Mouse (Mus musculus) forebrain, embryonic 13.5 days (tissue): ENCODE measurements around the gene Kalrn. TPM values are rescaled to one million over a fixed set of nuclear protein-coding genes. Genes with fewer than 3 reads are reported as not detected.

Experiments used
- ATAC-seq: fragments of 200-750 bp; cut with Nextera tagmentation; 2 replicates; pipeline ENCODE4 v1.8.0; 2017
- H3K27ac ChIP-seq: fragments of 300-500 bp; sonication (generic); 2 replicates; pipeline ENCODE4 v1.5.1; 2015; ENCODE audit warnings: inconsistent platforms, mild to moderate bottlenecking, moderate library complexity
- H3K27me3 ChIP-seq: fragments of 300-500 bp; sonication (generic); 2 replicates; pipeline ENCODE4 v1.6.1; 2015; ENCODE audit warnings: mild to moderate bottlenecking, inconsistent platforms
- H3K36me3 ChIP-seq: fragments of 300-500 bp; sonication (generic); 2 replicates; pipeline ENCODE4 v1.6.1; 2015; ENCODE audit warnings: mild to moderate bottlenecking, inconsistent platforms; ENCODE audit not compliant: poor library complexity, severe bottlenecking
- H3K4me1 ChIP-seq: fragments of 300-500 bp; sonication (generic); 2 replicates; pipeline ENCODE4 v1.6.1; 2015; ENCODE audit warnings: inconsistent platforms
- H3K4me2 ChIP-seq: fragments of 300-500 bp; sonication (generic); 2 replicates; pipeline ENCODE4 v1.6.1; 2015; ENCODE audit warnings: inconsistent platforms, mild to moderate bottlenecking, moderate library complexity
- H3K4me3 ChIP-seq: fragments of 300-500 bp; sonication (generic); 2 replicates; pipeline ENCODE4 v1.5.1; 2015; ENCODE audit warnings: mild to moderate bottlenecking, inconsistent platforms
- H3K9ac ChIP-seq: fragments of 300-500 bp; sonication (generic); 2 replicates; pipeline ENCODE4 v1.6.1; 2015; ENCODE audit warnings: mild to moderate bottlenecking, inconsistent platforms
- H3K9me3 ChIP-seq: fragments of 300-500 bp; sonication (generic); replicated peaks from 2 replicates; pipeline ENCODE4 v1.6.1; 2016; ENCODE audit warnings: inconsistent platforms
- WGBS: fragments of 180-500 bp; shearing (Covaris S2); methylation state at CpG from one replicate; pipeline ENCODE4 v1.1.7; 2015; 5-methylcytosine and 5-hydroxymethylcytosine counted together
- polyA plus RNA-seq: library from polyadenylated mRNA; unstranded; fragments of >200 nt; fragmentation: Nextera tagmentation; extraction: Ambion mirVana; gene quantifications from 2 replicates; pipeline ENCODE4 v1.2.1, GENCODE M21; 2015

Gene Kalrn
- polyA plus RNA-seq, 1 experiment from 2014 or later: 31.5 TPM

DNA sequence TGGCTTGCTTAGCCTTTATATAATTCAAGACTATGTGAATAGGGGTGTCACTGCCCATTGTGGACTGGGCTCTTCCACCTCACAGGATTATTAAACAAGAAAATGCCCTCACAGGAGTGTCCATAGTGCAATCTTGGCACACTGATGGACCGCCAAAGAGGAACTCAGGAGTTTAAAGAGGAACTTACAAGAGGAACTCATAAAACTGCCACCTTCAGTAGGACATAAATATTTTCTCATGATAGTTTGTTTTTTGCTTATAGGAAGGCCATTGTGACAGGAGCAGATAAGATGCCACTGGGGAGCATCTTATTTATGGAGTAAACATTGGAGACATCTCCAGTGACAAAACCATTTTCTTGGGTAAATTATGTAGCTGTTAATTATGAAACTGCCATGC, 618.5 kb downstream of the Kalrn start:
- Histone ChIP-seq H3K9ac (no peak overlapping the region), H3K4me2 (no peak overlapping the region), H3K4me3 (no peak overlapping the region), H3K27me3 (no peaks in the 10 kb centered on the region), H3K27ac (no peak overlapping the region), H3K9me3 (no peaks in the 10 kb centered on the region), H3K36me3 (peaks cover 74% of the 10 kb centered on the region), H3K4me1 (no peaks in the 10 kb centered on the region)
- ATAC-seq: no peak
- WGBS: 88% methylated on average over 1 of the region's 1 CpGs

DNA sequence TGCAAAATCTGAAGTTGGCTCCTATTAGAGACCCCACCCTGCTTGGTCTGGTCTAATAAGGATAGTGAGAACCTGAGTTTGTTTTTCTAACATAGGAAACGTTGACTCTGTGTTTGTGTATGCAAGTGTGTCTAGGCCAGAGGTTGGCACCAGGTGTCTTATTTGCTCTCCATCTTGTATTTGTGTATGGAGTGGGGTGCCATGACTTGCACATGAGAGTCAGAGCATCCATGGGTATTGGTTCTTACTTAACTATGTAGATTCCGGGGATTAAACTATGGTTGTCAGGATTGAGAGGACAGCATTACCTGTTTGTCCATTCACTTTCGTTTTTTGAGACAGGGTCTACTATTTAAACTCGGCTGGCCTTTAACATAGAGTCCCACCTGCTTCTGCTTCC, 620.3 kb downstream of the Kalrn start:
- Histone ChIP-seq H3K27me3 (no peaks in the 10 kb centered on the region), H3K36me3 (peaks cover 56% of the 10 kb centered on the region), H3K27ac (no peak overlapping the region), H3K4me3 (no peak overlapping the region), H3K4me2 (no peak overlapping the region), H3K9me3 (no peaks in the 10 kb centered on the region), H3K4me1 (no peaks in the 10 kb centered on the region), H3K9ac (no peak overlapping the region)
- ATAC-seq: no peak
- WGBS: 91% methylated on average over 4 of the region's 4 CpGs

DNA sequence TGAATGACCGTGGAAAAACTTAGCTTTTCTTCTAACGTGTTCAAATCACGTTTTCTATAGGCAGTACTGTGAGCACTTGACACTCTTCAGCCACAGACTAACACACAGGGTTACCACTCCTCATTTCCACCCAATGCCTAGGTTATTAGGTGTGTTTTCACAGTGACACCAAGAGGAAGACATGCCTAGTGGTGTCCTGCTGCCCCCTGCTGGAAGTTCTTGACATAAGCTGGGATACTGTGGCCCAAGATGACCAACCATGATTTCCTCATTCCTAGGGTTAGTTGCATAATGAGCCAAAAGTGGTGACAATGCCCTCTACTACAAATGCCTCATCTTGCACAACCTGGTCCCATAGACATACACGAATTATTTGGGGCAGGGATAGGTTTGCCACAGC, 622.5 kb downstream of the Kalrn start:
- H3K9me3 ChIP-seq: no peaks in the 10 kb centered on the region
- no peak overlapping the region for H3K27ac ChIP-seq
- H3K4me2 ChIP-seq: no peak overlapping the region
- H3K27me3 ChIP-seq: no peaks in the 10 kb centered on the region
- ATAC-seq: peak; percentile 81
- peaks cover 35% of the 10 kb centered on the region for H3K36me3 ChIP-seq
- 37% methylated on average over 4 of the region's 4 CpGs for WGBS
- no peak overlapping the region for H3K9ac ChIP-seq
- H3K4me1 ChIP-seq: no peaks in the 10 kb centered on the region
- no peak overlapping the region for H3K4me3 ChIP-seq

DNA sequence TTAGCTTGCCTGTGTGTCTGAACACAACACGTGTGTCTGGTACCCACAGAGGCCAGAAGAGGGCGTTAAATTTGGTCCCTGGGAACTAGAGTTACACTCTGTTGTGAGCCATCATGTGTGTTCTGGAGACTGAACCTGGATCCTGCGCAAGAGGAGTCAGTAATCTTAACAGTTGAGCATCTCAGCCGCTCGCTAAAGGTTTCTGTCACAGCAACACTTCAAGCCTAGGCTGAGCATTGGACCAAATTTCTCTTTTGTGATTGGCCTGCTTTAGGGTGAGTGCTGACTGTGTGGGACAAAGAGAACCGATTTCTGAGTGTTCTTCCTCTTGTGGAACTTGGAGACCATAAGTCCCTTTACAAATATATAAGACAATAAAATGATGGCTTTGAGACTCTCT, 622.9 kb downstream of the Kalrn start:
- H3K9me3 ChIP-seq: no peaks in the 10 kb centered on the region
- 79% methylated on average over 6 of the region's 6 CpGs for WGBS
- no peak overlapping the region for H3K27ac ChIP-seq
- no peaks in the 10 kb centered on the region for H3K4me1 ChIP-seq
- H3K4me2 ChIP-seq: no peak overlapping the region
- peaks cover 30% of the 10 kb centered on the region for H3K36me3 ChIP-seq
- no peaks in the 10 kb centered on the region for H3K27me3 ChIP-seq
- H3K4me3 ChIP-seq: no peak overlapping the region
- H3K9ac ChIP-seq: no peak overlapping the region
- peak; percentile 44 for ATAC-seq

DNA sequence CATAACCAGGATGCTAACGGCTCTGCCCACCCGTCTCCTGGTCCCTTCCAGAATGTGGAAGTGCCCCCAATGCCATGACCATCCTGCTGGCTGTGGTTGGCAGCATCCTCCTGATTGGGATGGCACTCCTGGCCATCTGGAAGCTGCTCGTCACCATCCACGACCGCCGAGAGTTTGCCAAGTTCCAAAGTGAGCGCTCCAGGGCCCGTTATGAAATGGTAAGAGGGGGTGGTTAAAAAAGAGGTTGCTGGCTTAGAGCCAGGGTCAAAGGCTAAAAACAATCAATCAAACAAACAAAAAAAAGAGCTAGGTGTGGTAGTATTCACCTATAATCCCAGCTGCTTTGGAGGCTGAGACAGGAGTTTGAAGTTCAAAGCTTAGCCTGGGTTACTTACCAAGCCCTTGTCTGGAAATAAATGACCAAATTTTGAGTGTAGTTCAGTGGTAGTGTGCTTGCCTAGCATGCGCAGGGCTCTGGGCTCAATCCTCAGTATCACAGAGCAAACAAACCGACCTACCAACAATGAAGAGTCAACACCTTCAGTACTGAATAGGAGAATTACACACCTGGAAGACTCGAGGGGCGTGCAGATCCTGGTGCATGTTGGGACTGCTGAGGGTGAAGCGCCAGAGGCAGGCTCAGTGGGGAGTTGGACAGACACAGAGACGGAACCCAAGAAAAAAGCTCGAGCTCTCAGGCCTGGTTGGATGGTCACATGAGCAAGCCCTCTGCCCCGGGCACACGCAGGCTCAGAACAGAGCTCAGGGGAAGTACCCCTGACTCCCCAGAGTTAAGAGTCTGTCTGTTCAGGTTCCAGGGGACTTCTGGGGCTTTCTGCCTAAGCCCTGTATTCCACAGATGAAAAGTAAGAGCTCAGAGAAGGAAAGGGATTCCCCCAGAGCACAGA, 625.4 kb downstream of the Kalrn start:
- WGBS: 83% methylated on average over 17 of the region's 17 CpGs
- H3K27ac ChIP-seq: no peak overlapping the region
- H3K27me3 ChIP-seq: 0 out of 2 replicates have a peak, but pooled peaks cover 4% of the 10 kb centered on the region
- no peak overlapping the region for H3K4me3 ChIP-seq
- H3K9ac ChIP-seq: no peak overlapping the region
- ATAC-seq: no peak
- H3K4me2 ChIP-seq: no peak overlapping the region
- 0 out of 2 replicates have a peak, but pooled peaks cover under 1% of the 10 kb centered on the region for H3K4me1 ChIP-seq
- H3K9me3 ChIP-seq: no peaks in the 10 kb centered on the region
- H3K36me3 ChIP-seq: peaks cover 5% of the 10 kb centered on the region; the same call in 1 of the 2 replicates

DNA sequence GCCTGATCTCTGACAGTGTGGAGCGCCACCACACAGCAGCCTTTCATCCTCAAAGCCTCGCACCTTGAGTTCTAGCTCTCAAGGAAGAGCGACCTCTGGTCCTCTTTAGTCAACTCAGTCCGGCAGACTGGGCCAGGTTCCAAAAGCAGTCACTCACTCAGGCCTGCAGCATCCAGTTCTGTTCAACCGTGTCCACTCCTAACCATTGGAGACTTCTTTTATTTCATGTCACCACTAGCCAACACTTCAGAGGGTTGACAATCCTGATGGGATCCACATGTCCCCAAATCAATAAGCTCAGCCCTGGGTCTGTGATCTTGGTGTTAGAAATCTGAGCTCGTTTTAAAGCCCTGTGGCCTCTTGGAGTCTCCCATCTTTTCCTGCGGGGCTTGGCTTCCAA, 627.3 kb downstream of the Kalrn start:
- H3K9me3 ChIP-seq: no peaks in the 10 kb centered on the region
- WGBS: 82% methylated on average over 7 of the region's 7 CpGs
- H3K4me1 ChIP-seq: peaks cover 20% of the 10 kb centered on the region
- H3K9ac ChIP-seq: no peak overlapping the region
- H3K27ac ChIP-seq: no peak overlapping the region
- no peak for ATAC-seq
- no peak overlapping the region for H3K4me2 ChIP-seq
- 0 out of 2 replicates have a peak, but pooled peaks cover 4% of the 10 kb centered on the region for H3K27me3 ChIP-seq
- no peaks in the 10 kb centered on the region for H3K36me3 ChIP-seq
- H3K4me3 ChIP-seq: no peak overlapping the region

DNA sequence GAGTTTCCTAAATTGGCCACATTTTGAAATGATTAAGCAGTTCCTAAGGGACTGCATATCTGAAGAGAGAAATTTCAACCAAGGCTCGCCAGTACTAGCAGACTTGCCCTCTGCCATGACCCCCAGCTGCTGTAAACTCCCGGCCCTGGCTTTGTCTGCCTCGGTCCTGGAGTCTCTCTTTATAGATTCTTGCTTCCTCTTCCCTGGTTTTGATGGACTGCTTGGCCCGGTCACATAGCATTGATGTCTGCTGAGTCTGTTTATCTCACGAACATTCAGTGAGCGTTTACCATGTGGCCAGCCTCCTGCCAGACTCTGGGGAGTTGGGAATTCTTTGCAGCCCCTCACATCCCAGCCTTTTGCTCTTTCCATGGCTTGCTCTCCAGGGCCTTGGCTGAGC, 628.6 kb downstream of the Kalrn start:
- no peak for ATAC-seq
- no peaks in the 10 kb centered on the region for H3K9me3 ChIP-seq
- peaks cover 24% of the 10 kb centered on the region for H3K4me1 ChIP-seq
- no peak overlapping the region for H3K27ac ChIP-seq
- H3K9ac ChIP-seq: no peak overlapping the region
- H3K36me3 ChIP-seq: no peaks in the 10 kb centered on the region
- H3K27me3 ChIP-seq: 0 out of 2 replicates have a peak, but pooled peaks cover 4% of the 10 kb centered on the region
- H3K4me3 ChIP-seq: no peak overlapping the region
- 81% methylated on average over 6 of the region's 6 CpGs for whole genome bisulfite sequencing
- H3K4me2 ChIP-seq: no peak overlapping the region

DNA sequence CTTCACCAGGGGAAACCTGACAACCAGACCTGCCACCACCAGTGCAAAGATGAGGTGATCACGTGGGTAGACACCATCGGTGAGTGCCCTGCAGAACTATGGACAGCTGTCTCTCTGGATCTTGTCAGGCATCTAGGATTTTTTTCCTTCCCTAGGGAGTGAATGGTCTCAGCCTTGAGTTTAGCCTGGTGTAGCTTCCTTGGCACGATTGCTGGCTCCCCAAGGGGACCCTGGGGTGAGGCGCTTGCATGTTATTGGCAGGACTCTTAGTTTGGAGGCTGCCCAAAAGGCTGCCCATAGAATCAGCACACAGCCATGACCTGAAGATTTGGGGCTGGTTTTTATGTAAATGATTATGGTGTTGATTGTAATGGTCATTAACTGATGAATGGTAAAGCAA, 629.2 kb downstream of the Kalrn start:
- H3K9ac ChIP-seq: no peak overlapping the region
- 77% methylated on average over 4 of the region's 4 CpGs for WGBS

DNA sequence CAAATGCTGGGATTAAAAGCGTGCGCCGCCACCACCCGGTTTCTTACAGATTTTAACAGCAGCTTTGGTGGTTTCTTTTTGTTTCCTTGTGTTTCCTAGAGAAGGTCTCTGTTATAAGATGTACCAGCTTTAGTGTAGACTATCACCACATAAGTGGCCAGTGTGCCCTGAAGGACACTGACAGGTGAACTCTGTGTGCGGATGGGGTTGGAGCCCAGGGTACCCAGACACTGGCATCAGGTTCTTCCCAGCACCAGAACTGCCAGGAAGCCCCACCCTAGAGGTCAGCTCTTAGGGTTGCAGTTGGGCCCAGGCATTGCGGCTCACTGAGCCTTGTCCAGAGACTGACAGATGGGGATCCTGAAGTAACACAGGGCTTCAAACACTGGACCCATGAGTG, 629.9 kb downstream of the Kalrn start:
- Histone ChIP-seq H3K36me3 (no peaks in the 10 kb centered on the region), H3K9me3 (no peaks in the 10 kb centered on the region), H3K27me3 (peaks cover 10% of the 10 kb centered on the region; the same call in 1 of the 2 replicates), H3K4me2 (no peak overlapping the region), H3K27ac (no peak overlapping the region), H3K4me3 (no peak overlapping the region), H3K9ac (no peak overlapping the region), H3K4me1 (peaks cover 24% of the 10 kb centered on the region)
- 95% methylated on average over 6 of the region's 6 CpGs for WGBS
- no peak for ATAC-seq

More for the DNA sequence above, 629.2 kb downstream of the Kalrn start:
- Histone ChIP-seq H3K4me1 (peaks cover 24% of the 10 kb centered on the region), H3K27me3 (0 out of 2 replicates have a peak, but pooled peaks cover 4% of the 10 kb centered on the region), H3K27ac (no peak overlapping the region), H3K9me3 (no peaks in the 10 kb centered on the region), H3K4me3 (no peak overlapping the region), H3K4me2 (no peak overlapping the region), H3K36me3 (no peaks in the 10 kb centered on the region)
- no peak for ATAC-seq

DNA sequence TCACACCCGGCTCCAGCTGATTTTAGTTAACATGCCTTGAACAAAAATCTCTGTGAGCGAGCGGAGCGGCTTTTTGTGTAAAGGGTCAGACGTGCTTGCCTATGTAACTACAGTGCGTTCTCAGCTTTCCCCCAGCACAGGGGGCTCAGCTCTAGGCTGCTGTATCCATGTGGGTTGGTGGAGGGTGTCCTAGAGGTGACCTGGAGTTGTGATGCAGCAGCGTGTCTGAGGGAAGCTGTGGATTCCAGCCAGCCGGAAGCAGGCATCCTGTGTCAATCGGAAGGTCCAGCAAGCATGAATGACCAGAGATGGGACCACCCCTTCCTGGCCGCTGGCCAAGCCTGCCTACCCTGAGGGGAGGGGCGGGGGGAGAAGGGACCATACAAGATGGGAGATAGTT, 631.0 kb downstream of the Kalrn start:
- Histone ChIP-seq H3K4me2 (no peak overlapping the region), H3K4me1 (peaks cover 24% of the 10 kb centered on the region), H3K9ac (no peak overlapping the region), H3K9me3 (no peaks in the 10 kb centered on the region), H3K4me3 (no peak overlapping the region), H3K36me3 (no peaks in the 10 kb centered on the region), H3K27ac (no peak overlapping the region), H3K27me3 (peaks cover 13% of the 10 kb centered on the region)
- WGBS: 63% methylated on average over 11 of the region's 11 CpGs
- ATAC-seq: no peak

DNA sequence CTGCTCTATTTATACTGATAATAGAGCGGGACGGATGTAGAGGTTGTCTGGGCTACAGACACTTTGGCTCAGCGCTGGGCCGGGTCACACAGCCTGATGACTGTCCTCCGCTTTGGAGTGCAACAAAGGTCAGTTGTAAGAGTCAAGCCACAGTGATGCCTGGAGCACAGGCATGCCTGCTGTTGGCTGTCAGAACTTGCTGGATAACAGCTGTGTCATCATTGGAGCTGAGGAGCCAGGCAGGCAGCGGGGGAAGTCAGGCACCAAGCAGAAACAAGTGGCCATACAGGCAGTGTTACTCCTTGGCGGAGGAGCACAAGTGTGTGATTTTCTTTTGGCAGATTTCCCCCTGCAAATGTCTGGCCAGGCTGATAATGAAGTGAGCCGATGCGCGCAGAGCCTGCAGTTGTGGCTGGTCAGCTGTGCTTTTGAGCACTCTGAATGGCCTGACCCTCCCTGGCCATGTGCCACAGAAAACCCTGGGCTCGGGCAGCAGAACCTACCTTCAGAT, 632.0 kb downstream of the Kalrn start:
- no peaks in the 10 kb centered on the region for H3K9me3 ChIP-seq
- ATAC-seq: peak; percentile 44

DNA sequence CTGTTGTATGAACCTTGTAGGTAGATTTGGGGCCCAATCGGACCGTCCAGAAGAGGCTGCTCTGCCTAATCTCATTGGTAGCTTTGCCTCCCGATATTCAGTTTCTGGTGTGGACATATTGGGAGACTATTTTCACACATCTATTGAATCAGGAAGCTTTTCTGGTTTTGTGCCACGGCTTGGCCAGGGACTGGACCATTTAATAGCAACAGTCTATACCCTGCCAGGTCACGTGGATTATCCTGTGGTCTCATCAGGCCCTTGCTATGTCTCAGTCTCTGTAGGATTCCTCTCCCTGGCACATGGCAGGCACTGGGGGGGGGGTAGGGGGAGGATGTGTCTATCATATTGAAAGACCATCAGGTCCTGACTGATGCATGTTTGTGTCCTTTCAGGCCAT, 633.2 kb downstream of the Kalrn start:
- H3K4me3 ChIP-seq: no peak overlapping the region
- no peaks in the 10 kb centered on the region for H3K36me3 ChIP-seq
- peaks cover 24% of the 10 kb centered on the region for H3K4me1 ChIP-seq
- H3K9me3 ChIP-seq: no peaks in the 10 kb centered on the region
- ATAC-seq: no peak
- no peak overlapping the region for H3K4me2 ChIP-seq
- 88% methylated on average over 5 of the region's 5 CpGs for WGBS
- no peak overlapping the region for H3K27ac ChIP-seq
- H3K9ac ChIP-seq: no peak overlapping the region
- peaks cover 22% of the 10 kb centered on the region for H3K27me3 ChIP-seq

More for the DNA sequence above, 632.0 kb downstream of the Kalrn start:
- Histone ChIP-seq H3K36me3 (no peaks in the 10 kb centered on the region), H3K27me3 (peaks cover 19% of the 10 kb centered on the region), H3K4me2 (no peak overlapping the region), H3K4me1 (peaks cover 24% of the 10 kb centered on the region), H3K27ac (peak overlapping the region; percentile 25; the same call in 1 of the 2 replicates), H3K4me3 (no peak overlapping the region), H3K9ac (no peak overlapping the region)
- 59% methylated on average over 11 of the region's 11 CpGs for WGBS
